Mouse (Mus musculus) ZHBTc4 (cell line): ENCODE measurements at regions not wholly inside any gene's neighbourhood (a gene's known extent, or its start where the extent isn't known, plus 50 kb on each side); places are given as distances from the start of the nearest gene placed in this dataset.
A peak's percentile ranks its signal among the peaks of the same experiment; 100 is the strongest.

Experiments
- DNase-seq: peaks from one replicate; pipeline ENCODE4 v3.0.0-alpha.2; 2011; ENCODE audit warnings: low read depth, low spot score

DNA sequence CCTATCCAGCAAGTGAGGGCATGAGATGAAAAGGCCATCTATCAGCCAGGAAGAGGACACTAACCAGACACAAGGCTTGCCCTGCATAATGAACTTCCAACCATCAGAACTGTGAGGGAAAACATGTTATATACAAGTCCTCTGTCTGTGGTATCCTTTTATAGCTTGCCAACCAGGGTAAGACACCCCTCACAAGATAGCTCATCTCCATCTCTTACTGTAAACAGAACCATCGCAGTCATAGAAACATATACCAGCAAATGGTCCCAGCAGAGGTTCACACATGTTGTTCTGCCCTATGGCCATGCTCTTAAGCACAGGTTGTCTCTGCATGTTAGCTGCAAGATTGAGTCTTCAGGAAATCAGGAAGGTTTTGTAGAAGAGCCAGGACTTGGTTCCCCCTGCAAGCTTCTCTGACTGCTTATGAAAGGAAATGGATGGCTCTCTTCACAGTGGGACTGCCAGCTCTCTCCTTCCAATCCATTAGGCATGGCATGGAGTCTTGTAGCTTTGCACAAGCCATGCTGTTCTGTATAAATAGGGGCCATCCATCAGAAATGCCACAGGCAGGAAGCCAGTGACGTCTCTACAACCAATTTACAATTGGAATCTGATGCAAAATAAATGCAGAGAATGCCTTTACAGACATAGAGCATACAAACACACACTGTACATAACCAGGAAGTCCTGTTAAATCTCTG is 1514.0 kb upstream of the Lrrc6 start:
- DNase-seq = no peak

- DNase-seq = no peak
These were observed 1510.5 kb upstream of the Lrrc6 start for GRCm38 (mm10) chr15:68011162-68011561.

DNA sequence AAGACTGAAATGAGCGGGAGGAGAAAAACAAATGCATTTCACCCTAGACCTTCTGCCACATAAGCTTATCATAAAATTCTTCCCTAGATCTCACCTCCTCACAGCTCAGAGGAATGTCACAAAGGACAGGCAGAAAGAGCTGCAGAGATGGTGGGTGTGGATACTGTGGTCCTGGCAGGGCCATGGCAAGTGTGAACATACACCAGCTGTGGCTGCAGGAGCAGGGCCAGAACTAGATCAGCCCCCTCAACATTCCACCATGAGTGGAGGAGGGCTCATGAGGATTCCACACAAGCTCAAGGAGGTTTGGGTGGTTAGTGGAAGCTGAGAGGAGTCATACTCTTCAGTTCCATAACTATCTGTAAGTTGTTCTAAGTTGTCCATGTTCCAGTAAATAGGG is 1509.5 kb upstream of the Lrrc6 start:
- DNase-seq = no peak

DNA sequence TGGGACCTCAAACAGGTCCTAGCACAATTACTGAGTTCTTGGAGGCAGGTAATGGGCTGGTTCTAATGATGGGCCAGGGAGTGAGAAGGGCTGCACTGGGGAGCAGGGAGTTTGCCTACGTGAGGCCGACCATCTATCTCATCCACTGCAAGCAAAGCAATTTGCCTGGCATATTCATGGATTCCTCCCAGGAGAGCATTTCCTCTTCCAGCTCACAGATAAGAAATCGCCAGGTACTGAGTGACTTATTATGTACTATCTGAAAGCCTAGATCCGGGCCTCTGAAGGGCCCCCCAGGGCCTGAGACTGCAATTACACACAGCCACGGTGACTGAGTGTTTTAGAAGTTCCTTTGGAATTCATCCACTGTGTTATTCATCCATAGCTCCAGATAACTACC is 1504.1 kb upstream of the Lrrc6 start:
- no peak for DNase-seq

DNA sequence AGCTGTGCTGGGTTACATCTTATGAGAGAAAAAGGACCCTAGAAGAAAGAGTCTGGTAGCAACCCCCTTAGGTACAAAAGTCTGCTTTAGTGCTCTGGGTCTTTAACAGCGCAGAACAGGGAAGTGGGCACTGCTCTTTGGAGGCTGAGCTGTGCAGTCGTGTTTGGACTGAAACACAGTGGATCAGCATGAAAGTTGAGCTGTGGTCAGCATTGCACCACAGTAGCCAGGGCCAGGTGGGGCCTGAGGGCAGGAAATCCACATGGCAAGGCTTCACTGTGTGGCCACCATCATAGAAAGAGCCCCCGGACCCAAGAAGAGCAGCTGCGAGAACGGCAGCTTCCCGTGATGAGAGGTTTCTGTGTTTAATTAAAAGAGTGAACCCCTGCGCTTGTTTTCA is 1495.8 kb upstream of the Lrrc6 start:
- no peak for DNase-seq

GRCm38 (mm10) chr15:67989428-67990272 is 1488.9 kb upstream of the Lrrc6 start:
- no peak for DNase-seq

GRCm38 (mm10) chr15:67987941-67988340 is 1487.2 kb upstream of the Lrrc6 start:
- DNase-seq = no peak

DNA sequence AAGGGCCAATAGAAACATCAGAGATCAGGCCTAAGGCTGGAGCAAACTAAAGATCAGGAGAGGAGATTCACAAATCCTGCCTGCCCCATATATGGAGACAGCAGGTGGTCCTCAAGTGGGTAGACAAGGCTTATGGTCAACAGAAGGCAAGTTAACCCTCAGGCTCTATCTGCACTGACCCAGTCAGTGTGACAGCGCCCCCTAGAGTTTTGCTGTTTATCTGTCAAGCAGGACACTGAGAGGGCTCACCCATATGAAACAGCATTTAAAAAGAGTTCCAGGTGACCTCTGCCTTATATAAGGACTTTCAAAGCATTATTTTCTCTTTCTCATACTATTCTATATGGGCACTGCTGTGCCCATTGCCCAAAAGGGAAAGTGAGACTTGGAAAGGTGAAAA is 1482.5 kb upstream of the Lrrc6 start:
- DNase-seq = peak; percentile 29

DNA sequence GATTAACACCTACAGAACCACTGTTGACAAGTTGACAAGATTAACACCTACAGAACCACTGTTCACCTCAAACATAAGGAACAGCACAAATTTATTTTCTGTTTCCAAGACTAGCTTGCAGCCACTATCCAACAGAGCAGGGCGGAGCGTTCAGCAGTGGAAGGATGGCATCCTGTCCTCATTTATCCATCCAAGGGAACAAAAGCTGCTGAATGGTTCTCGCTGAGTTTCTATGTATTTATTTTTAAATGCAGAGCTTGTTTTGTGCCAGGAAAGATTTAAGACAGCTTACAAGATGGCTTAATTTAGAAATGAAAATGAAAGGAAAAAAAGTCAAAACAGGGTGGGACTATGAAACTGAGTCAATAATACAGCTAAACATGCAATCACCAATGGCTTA is 1481.2 kb upstream of the Lrrc6 start:
- DNase-seq = no peak

GRCm38 (mm10) chr15:67979451-67979850 is 1478.7 kb upstream of the Lrrc6 start:
- no peak for DNase-seq

GRCm38 (mm10) chr15:67977210-67977609 is 1476.5 kb upstream of the Lrrc6 start:
- DNase-seq = no peak

DNA sequence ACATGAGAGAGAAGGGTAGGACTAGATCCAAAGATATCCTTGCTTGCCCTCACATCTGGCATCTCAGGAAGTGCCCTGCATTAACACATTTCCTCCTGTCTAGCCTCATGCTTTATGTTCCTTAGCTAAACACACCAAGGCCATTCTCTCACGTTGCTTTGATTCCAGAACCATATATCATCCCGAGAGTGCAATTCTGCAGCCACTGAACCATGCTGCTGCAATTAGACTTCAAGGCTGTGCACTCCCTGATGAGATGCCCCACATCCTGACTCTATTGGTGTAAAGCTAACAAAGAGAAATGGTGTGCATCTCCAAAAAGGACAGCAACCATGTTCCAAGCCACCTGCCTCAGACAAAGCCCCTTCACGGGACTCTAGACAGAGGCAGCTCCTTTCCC is 1471.3 kb upstream of the Lrrc6 start:
- no peak for DNase-seq

DNA sequence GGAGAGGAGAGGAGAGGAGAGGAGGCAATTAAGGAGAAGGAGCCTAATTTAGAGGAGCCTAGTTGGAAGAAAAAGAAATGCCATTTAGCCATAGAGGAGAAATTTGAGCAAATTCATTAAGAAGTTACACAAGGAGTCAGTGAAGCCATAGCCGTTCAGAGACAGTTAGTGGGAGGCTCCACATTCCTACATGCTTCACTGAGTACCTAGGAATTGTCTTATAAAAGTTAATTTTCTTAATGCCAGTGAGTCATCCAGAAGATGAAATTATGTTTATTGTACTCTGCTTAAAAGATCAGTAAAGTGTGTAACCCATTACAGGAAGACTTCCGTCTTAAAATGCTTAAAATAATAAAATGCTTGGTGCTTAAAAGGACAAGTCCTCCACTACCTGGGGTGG is 1453.5 kb upstream of the Lrrc6 start:
- no peak for DNase-seq

GRCm38 (mm10) chr15:67950281-67951040 is 1449.8 kb upstream of the Lrrc6 start:
- no peak for DNase-seq

DNA sequence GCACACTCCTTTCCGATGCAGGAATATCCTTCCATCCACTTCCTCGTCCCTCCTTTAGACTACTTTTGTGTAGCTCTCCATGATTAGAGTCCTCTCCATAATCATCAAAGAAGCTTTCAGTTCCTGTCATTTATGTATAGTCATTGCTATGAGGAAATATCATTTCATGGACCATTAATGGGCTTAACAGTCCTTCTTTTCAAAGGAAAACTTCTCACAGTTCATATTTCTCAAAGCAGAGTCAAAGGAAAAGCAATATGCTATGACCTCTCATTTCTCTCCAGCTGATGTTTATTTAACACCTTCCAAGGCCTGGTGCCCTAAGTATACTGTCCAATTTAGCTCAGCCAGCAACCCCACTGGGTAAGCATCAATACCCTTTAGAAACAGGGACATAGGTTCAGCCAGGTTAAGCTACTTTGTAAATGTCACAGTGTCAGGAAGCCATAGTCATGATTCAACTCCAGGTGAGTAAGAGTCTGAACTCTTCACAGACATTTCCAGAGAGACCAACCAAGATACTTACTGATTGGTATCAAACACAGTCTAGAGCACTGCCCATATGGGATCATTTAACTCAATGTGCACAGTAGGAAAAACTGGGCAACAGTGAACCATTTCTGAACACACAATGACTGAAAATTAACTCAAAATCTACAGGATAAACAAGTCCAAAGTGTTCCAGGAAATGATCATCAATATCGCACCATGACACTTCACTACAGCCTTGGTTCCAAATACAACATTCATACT is 1443.8 kb upstream of the Lrrc6 start:
- no peak for DNase-seq

- no peak for DNase-seq
These were observed 1442.3 kb upstream of the Lrrc6 start for GRCm38 (mm10) chr15:67943046-67943445.

DNA sequence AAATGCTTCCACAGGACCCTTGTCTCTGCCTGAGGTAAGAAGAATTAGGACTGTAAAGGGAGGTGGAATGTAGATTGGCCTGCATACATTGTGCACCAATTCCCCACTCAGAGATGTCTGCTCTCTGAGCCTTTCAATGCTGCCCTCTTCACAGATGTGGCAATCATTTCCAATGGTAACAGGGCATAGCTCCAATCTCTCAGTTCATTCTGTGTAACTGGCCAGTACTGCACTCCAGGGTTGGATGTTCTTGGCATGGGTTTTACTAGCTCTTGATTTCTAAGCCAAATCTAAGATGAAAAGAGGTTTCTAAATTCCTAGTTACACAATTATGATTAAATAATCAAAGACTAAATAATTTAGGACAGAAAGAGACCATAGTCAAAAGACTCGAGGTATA is 1439.8 kb upstream of the Lrrc6 start:
- no peak for DNase-seq

DNA sequence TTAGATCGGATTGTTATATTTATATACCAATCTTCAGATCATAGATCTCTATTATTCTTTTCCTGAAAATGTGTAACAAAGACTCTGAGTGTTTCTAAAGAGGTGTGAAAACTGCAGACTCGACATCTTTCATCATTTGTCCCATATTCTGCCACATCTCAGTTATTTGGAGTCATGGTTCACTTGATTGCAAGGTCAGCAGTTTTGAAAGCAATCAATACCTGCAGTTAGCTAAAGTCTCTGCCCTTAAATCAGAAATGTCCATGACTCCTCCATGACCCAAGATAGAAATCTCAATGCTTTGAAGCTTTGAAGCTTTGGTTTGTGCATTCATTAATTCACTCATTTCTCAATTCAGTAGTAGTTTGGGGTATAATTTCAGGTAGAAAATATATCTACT is 1424.2 kb upstream of the Lrrc6 start:
- DNase-seq = no peak

- no peak for DNase-seq
These were observed 1406.3 kb upstream of the Lrrc6 start for GRCm38 (mm10) chr15:67907034-67907433.

GRCm38 (mm10) chr15:67905279-67905678 is 1404.6 kb upstream of the Lrrc6 start:
- no peak for DNase-seq

GRCm38 (mm10) chr15:67904646-67905045 is 1403.9 kb upstream of the Lrrc6 start:
- no peak for DNase-seq

DNA sequence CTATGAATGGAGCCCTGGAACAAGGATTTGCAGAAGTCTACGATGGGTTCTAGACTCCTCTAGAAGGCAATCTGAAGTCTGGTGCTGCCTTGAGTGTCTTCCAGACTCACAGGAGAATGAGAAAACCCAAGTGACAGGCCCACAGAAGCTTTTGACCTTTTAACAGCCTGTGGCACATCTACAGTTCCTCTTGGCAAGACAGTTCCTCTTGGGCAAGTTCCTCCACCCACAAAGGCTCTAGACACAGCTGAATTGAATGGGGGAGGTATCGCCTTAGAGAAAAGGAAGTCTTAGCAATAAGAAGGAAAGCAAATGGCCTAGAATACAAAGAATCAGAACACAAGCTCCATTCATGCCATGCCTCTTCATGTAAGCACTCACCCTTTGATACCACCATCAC is 1402.3 kb upstream of the Lrrc6 start:
- no peak for DNase-seq
